Mouse (Mus musculus): Measurements from ENCODE around the gene Cdh22.

Gene Cdh22

DNA sequence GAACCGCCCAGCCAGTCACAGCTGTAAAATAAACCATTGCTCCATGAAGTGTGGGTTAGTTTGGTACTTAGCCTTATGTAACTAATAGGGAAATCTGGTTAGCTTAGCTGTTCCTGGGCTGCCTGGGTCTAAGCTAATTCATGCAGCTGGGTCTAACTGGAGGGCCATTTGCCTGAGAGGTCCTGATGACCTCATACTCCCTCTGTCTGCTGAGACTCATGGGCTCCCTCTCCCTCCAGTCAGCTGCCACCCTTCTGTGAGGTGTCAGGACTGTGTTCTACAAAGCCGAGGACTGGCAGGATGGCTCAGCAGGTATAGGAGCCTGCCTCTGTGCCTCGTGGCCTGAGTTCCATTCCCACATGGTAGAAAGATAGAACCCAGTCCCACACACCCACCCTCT lies 84.9 kb downstream of the Cdh22 start:
- DNase-seq (ENCODE audit: low spot score): no peak

GRCm38 (mm10) chr2:165145821-165146220 lies 88.8 kb downstream of the Cdh22 start:
- no peak for DNase-seq (ENCODE audit: low spot score)

DNA sequence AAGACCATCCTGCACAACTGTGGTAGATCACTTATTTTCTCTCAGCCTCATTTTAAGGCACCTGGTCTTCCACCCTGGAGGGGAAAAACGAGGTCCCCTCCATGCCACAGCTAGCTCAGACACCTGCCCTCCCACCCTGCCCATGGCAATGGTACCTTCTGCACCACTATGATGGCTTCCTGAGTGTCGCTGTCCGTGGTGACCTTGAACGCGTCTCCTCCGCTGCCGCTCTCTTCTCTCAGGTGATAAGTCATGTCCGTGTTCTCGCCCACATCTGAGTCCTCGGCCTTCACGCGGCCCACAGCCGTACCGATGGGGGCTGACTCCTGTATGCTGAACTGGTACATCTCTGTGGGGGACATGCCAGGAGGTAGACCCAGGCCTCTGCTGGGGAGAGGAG lies 91.2 kb downstream of the Cdh22 start:
- no peak for DNase-seq (ENCODE audit: low spot score)

DNA sequence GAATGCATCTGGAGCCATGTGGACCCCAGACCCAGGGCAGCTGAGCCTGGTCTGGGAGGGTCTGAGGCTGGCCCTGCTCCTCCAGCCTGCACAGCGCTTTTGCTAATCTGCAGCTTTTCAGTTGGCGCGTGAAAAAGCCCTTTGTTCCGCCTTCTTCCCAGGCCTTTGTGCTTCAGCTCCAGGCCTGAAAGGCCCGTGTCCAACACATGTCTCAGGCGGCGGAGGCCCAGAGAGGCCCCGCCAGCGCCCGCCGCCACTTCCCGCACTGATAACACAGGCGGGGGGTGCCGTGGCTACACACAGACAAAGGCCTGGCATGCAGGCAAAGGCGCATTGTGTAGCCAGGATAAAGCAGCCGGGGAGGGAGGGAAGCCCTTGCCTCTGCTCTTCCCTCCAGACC lies 98.6 kb downstream of the Cdh22 start:
- DNase-seq (ENCODE audit: low spot score): no peak

- DNase-seq (ENCODE audit: low spot score): no peak
These were observed 101.1 kb downstream of the Cdh22 start for GRCm38 (mm10) chr2:165133566-165133965.

DNA sequence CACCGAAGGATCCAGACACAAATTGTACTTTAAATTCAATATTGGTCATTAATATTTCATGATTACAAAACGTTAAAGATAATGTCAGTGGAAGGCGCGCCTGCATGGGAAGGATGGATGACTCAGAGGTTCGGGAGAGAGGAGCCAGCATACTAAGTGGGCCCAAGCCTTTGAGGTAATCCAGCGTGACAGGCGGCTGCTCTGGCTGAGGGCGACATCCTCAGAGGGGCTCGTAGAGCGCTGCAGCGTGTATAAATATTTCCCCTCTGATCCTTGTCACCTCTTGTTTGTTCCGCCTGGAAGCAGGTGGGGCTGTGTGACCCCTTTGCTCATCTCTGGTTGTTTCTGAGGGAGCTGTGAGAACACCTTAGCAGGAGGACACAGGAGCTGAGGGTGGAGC lies 103.2 kb downstream of the Cdh22 start:
- no peak for DNase-seq (ENCODE audit: low spot score)

DNA sequence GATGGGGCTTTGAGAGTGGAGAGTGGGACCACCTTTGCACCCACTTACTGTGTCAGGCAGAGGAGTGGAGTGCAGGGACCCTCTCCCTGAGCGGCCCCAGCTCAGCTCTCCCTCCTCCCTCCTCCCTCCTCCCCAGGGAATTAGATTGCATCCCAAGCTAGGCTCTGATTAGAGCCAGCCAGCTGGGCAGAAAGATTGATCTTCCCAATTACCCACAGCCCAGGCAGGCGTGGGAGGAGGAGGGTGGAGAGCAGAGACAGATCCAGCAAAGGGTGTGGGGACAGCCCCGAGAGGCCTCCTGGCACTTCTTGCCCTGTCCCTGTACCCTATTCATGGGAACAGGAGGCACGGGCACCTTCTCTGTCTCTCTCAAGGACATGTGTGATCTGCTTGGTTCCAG lies 105.5 kb downstream of the Cdh22 start:
- no peak for DNase-seq (ENCODE audit: low spot score)

GRCm38 (mm10) chr2:165126896-165127562 lies 107.6 kb downstream of the Cdh22 start:
- no peak for DNase-seq (ENCODE audit: low spot score)

- DNase-seq (ENCODE audit: low spot score): no peak
These were observed 113.3 kb downstream of the Cdh22 start for GRCm38 (mm10) chr2:165121206-165121840.

DNA sequence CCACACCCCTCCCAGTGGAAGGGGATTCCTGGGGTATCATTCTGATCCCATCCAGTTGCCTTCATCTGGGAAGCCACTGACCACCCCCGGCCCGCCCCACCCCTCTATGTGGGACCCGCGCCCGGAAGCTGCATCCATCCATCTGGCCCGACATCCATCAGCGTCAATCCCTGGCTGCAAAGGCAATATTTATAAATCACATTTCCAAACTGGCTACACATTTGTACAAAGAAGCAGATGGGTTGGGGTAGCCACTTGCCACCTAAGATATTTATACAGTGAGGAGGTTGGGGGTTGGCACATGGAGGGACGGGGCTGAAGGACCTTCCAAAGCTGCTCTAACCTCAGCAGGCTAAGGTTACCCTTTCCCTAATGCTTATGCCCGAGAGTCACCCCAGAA lies 113.9 kb downstream of the Cdh22 start:
- no peak for DNase-seq (ENCODE audit: low spot score)

DNA sequence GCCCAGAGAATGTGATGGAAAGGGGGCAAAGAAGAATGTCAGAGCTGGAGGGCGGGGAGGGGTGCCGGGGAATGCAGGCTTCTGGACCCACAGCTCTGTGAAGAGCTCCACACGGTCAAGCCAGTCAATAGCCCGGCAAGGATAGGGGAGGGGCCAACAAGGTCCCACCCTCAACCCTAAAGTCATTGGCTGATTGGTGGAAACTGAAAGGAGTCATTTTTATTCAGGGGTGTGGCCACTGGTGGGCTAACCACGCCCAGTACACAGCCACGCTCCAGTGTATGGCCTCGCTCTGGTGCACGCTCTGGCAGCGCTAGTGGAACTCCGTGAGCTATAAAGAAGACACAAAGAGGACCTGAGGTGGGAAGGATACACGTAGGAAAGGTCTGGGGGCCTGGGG lies 120.9 kb downstream of the Cdh22 start:
- no peak for DNase-seq (ENCODE audit: low spot score)

GRCm38 (mm10) chr2:165112149-165112548 lies 122.5 kb downstream of the Cdh22 start:
- peak; percentile 54 for DNase-seq (ENCODE audit: low spot score)

DNA sequence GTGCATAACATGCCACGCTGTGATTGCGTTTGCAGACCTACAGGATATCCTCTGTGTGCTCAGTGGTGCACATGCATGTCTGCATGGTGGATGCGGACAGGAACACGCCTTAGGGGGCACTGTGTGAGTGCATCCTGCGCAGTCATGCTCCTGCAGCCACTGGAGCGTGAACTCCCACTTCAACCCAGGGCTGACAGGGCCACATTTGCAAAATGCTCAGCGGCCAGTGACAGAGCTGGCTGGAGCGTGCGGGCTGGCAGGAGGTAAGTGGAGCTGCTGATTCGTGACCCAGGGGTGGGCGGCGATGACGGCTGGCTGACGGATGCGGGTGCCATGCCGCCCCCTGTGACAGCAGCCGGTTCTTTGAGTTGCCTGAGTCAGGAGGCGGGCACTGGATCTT lies 128.1 kb downstream of the Cdh22 start:
- DNase-seq (ENCODE audit: low spot score): no peak

GRCm38 (mm10) chr2:165105513-165106079 lies 129.1 kb downstream of the Cdh22 start:
- DNase-seq (ENCODE audit: low spot score): no peak

GRCm38 (mm10) chr2:165102920-165103319 lies 131.7 kb downstream of the Cdh22 start:
- DNase-seq (ENCODE audit: low spot score): no peak

GRCm38 (mm10) chr2:165100749-165101148 lies 133.9 kb downstream of the Cdh22 start:
- DNase-seq (ENCODE audit: low spot score): no peak

GRCm38 (mm10) chr2:165098861-165099260 lies 135.8 kb downstream of the Cdh22 start:
- no peak for DNase-seq (ENCODE audit: low spot score)

- no peak for DNase-seq (ENCODE audit: low spot score)
These were observed 138.3 kb downstream of the Cdh22 start for GRCm38 (mm10) chr2:165096367-165096766.

GRCm38 (mm10) chr2:165092393-165092792 lies 142.3 kb downstream of the Cdh22 start:
- DNase-seq (ENCODE audit: low spot score): no peak

GRCm38 (mm10) chr2:165091433-165091965 lies 143.2 kb downstream of the Cdh22 start:
- no peak for DNase-seq (ENCODE audit: low spot score)

- DNase-seq (ENCODE audit: low spot score): no peak
These were observed 144.0 kb downstream of the Cdh22 start, which contains the start of gene 1700025C18Rik for GRCm38 (mm10) chr2:165090650-165091049. Gene 1700025C18Rik (minus strand): TSS chr2:165090750.

- DNase-seq (ENCODE audit: low spot score): no peak
These were observed 145.2 kb downstream of the Cdh22 start for GRCm38 (mm10) chr2:165089470-165089869.

GRCm38 (mm10) chr2:165086634-165087033 lies 148.0 kb downstream of the Cdh22 start:
- DNase-seq (ENCODE audit: low spot score): no peak
